Mouse (Mus musculus): Measurements from ENCODE around the gene Bcor. TPM values are rescaled to one million over a fixed set of nuclear protein-coding genes. Genes with fewer than 3 reads are reported as not detected.

Bcor gene
- total and polyA plus RNA-seq, 2 experiments from 2014 or later, result 12.9 to 45.5 TPM

GRCm38 (mm10) chrX:12140086-12140740, 19.9 kb downstream of the Bcor start:
- H3K27ac ChIP-seq (ENCODE audit: low read depth, low read length), result no peak overlapping the region
- H3K4me2 ChIP-seq (ENCODE audit: low read depth, low read length, poor library complexity, severe bottlenecking), result peak overlapping the region; percentile 52
- no peaks in the 10 kb centered on the region for H3K4me1 ChIP-seq (ENCODE audit: insufficient read depth, low read length)
- peaks cover 14% of the 10 kb centered on the region for H3K27me3 ChIP-seq (ENCODE audit: insufficient read depth, low read length)
- H3K4me3 ChIP-seq (ENCODE audit: low read depth, low read length), result peak overlapping the region; percentile 28; the same call in 1 of the 2 replicates
- ATAC-seq (ENCODE audit: low FRiP score), result no peak
- H3K9ac ChIP-seq (replicated peaks; ENCODE audit: low read length, poor library complexity, severe bottlenecking), result no peak overlapping the region
- H3K36me3 ChIP-seq (ENCODE audit: insufficient read depth, low read length), result no peaks in the 10 kb centered on the region
- no peak for TF ChIP-seq CTCF (IDR thresholded peaks at IDR 0.05)
- no peak for DNase-seq (ENCODE audit: low spot score)
- WGBS, result 5% methylated on average over 46 of the region's 51 CpGs
- H3K9me3 ChIP-seq (ENCODE audit: low read length), result no peaks in the 10 kb centered on the region

GRCm38 (mm10) chrX:12138266-12138665, 21.9 kb downstream of the Bcor start:
- Histone ChIP-seq H3K4me1 (ENCODE audit: insufficient read depth, low read length) (no peaks in the 10 kb centered on the region), H3K4me2 (ENCODE audit: low read depth, low read length, poor library complexity, severe bottlenecking) (no peak overlapping the region), H3K36me3 (ENCODE audit: insufficient read depth, low read length) (no peaks in the 10 kb centered on the region), H3K4me3 (ENCODE audit: low read depth, low read length) (no peak overlapping the region), H3K9ac (replicated peaks; ENCODE audit: low read length, poor library complexity, severe bottlenecking) (no peak overlapping the region), H3K9me3 (ENCODE audit: low read length) (no peaks in the 10 kb centered on the region), H3K27me3 (ENCODE audit: insufficient read depth, low read length) (peaks cover 15% of the 10 kb centered on the region), H3K27ac (ENCODE audit: low read depth, low read length) (no peak overlapping the region)
- DNase-seq (ENCODE audit: low spot score) (no peak), ATAC-seq (ENCODE audit: low FRiP score) (no peak)
- no peak for TF ChIP-seq CTCF (IDR thresholded peaks at IDR 0.05)
- WGBS, result 33% methylated on average over 7 of the region's 7 CpGs

GRCm38 (mm10) chrX:12137121-12137521, 23.0 kb downstream of the Bcor start:
- peaks cover 17% of the 10 kb centered on the region for H3K27me3 ChIP-seq (ENCODE audit: insufficient read depth, low read length)
- DNase-seq (ENCODE audit: low spot score), result peak; percentile 53
- TF ChIP-seq CTCF (IDR thresholded peaks at IDR 0.05), result no peak
- peak overlapping the region; percentile 75 for H3K27ac ChIP-seq (ENCODE audit: low read depth, low read length)
- H3K9me3 ChIP-seq (ENCODE audit: low read length), result no peaks in the 10 kb centered on the region
- WGBS, result 5% methylated on average over 19 of the region's 25 CpGs
- H3K36me3 ChIP-seq (ENCODE audit: insufficient read depth, low read length), result no peaks in the 10 kb centered on the region
- peak overlapping the region; percentile 50 for H3K9ac ChIP-seq (replicated peaks; ENCODE audit: low read length, poor library complexity, severe bottlenecking)
- no peaks in the 10 kb centered on the region for H3K4me1 ChIP-seq (ENCODE audit: insufficient read depth, low read length)
- peak overlapping the region; percentile 65 for H3K4me2 ChIP-seq (ENCODE audit: low read depth, low read length, poor library complexity, severe bottlenecking)
- peak overlapping the region; percentile 42 for H3K4me3 ChIP-seq (ENCODE audit: low read depth, low read length)
- ATAC-seq (ENCODE audit: low FRiP score), result peak; percentile 44; the same call in 1 of the 2 replicates

GRCm38 (mm10) chrX:12136261-12137101, 23.7 kb downstream of the Bcor start:
- no peaks in the 10 kb centered on the region for H3K9me3 ChIP-seq (ENCODE audit: low read length)
- peak overlapping the region; percentile 65 for H3K4me2 ChIP-seq (ENCODE audit: low read depth, low read length, poor library complexity, severe bottlenecking)
- H3K4me1 ChIP-seq (ENCODE audit: insufficient read depth, low read length), result no peaks in the 10 kb centered on the region
- ATAC-seq (ENCODE audit: low FRiP score) (peak; percentile 17; the same call in 1 of the 2 replicates), DNase-seq (ENCODE audit: low spot score) (no peak)
- H3K27ac ChIP-seq (ENCODE audit: low read depth, low read length), result peak overlapping the region; percentile 75
- TF ChIP-seq CTCF (IDR thresholded peaks at IDR 0.05), result no peak
- peak overlapping the region; percentile 42 for H3K4me3 ChIP-seq (ENCODE audit: low read depth, low read length)
- H3K9ac ChIP-seq (replicated peaks; ENCODE audit: low read length, poor library complexity, severe bottlenecking), result peak overlapping the region; percentile 50
- no peaks in the 10 kb centered on the region for H3K36me3 ChIP-seq (ENCODE audit: insufficient read depth, low read length)
- H3K27me3 ChIP-seq (ENCODE audit: insufficient read depth, low read length), result peaks cover 17% of the 10 kb centered on the region
- WGBS, result 2% methylated on average over 44 of the region's 50 CpGs

- DNase-seq (ENCODE audit: low spot score) (peak; percentile 66), ATAC-seq (ENCODE audit: low FRiP score) (peak; percentile 53)
- Histone ChIP-seq H3K4me1 (ENCODE audit: insufficient read depth, low read length) (no peaks in the 10 kb centered on the region), H3K27ac (ENCODE audit: low read depth, low read length) (peak overlapping the region; percentile 75), H3K9me3 (ENCODE audit: low read length) (no peaks in the 10 kb centered on the region), H3K36me3 (ENCODE audit: insufficient read depth, low read length) (no peaks in the 10 kb centered on the region), H3K9ac (replicated peaks; ENCODE audit: low read length, poor library complexity, severe bottlenecking) (peak overlapping the region; percentile 44), H3K27me3 (ENCODE audit: insufficient read depth, low read length) (peaks cover 20% of the 10 kb centered on the region), H3K4me2 (ENCODE audit: low read depth, low read length, poor library complexity, severe bottlenecking) (peak overlapping the region; percentile 65), H3K4me3 (ENCODE audit: low read depth, low read length) (peak overlapping the region; percentile 42)
- 9% methylated on average over 31 of the region's 75 CpGs for WGBS
- TF ChIP-seq CTCF (IDR thresholded peaks at IDR 0.05), result no peak
These were observed 24.7 kb downstream of the Bcor start for GRCm38 (mm10) chrX:12135121-12136111.
